Mouse (Mus musculus) kidney, adult 18-20 months (tissue): Measurements from ENCODE around the gene Zfp68.
"Not testable (repeated sequence)": the region's sequence is repeated elsewhere in the genome, so short reads cannot be mapped to it uniquely, and the experiment has no call there.

Experiments
- DNase-seq: peaks from one replicate; pipeline ENCODE4 v3.0.0; 2021

Gene Zfp68

DNA sequence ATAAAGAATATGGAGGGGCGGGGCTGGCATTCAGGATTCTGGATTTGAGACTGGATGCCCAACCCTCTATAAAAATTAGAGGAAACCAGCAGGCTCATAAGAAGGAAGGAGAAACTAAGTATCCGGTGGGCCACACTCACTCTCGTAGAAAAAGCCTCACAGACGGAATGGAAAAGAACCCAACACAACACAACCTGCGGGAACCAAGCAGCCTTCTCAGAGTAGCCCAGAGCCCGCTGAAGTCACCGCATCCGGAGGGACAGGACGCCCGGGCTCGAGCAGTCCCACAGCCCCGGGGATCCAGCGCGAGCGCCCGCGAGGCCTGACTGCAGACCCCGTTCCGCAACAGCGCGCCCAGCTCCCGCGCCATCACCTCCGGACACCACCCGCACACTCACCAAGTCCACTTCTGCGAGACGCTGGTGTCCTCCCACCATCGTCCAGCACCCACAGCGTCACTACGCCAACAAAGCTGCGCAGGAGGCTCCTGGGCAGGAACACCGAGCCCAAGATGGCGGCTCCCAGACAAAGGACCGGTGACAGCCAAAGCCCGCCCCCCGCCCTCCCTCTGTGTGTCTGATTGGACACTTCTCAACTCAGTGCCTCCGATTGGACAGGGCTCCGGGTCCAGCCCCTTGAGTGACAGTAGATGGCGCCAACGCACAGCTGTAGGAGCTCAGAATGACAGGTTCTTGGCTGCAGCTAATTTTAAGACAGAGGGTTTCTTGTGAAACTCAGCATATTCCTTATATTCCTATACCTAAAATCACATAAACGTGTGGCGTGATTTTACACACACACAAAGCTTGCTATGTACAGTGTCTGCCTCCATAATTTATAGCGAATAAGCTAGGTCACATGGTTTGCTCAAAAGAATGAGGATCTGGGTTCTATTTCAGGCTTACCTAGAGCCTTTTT is at the start of gene Zfp68:
Gene Zfp68, minus strand, starts transcription at position 551 of the 918 bp plus-strand sequence.
- peak; percentile 91 for DNase-seq

DNA sequence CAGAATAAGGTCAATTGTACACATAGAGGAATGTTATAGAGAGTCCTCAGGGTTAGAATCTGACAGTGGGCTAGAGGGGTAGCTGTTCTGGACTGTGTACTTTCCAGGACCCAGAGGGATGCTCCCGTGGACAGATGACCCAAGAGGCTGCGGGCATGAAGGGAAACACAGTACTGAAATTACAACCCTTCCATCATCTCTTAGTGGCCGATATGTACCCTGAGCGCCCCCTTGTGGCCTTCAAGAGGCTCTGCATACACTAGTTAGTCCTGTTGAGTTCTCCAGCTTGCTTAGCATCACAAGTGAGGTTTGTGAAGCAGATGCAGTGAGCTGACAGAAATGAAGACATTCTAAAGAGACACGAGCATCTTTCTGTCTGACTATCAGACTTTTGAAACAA is 39.4 kb upstream of the Zfp68 start:
- DNase-seq: peak; percentile 45

DNA sequence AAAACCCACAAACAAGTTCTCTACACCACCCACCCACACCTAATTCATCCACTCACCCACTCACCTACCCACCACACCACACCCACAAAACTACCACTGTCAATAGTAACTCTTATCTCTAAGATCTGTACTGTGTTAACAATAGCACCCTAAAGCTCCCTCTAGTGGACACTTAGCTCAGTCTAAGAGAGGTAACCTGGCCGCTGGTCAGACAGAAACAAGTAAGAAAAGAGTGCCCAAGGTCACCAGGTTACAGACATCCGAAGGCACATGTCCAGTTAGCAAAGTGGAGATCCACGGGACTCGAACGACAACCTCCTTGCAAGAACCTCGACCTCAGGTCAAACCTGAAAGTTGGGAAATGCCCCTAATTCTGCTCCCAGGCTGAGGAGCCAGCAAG is 38.3 kb upstream of the Zfp68 start:
- DNase-seq: peak; percentile 51

DNA sequence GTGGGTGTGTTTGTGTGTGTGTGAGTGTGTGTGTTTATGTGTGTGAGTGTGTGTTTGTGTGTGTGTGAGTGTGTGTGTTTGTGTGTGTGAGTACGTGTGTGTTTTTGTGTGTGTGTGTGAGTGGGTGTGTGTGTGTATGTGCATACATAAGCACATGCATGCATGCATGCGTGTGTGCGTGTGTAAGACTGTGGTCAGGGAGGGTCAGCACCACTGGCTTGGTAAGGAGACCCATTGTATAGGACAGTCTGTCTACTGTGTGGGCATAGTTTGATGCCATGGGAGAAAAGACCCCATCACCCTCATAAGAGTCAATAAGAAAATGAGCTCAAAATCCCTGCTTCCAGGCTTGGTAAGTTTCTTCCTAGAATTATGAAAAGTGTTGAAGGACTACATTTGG is 37.8 kb upstream of the Zfp68 start:
- DNase-seq: no peak

DNA sequence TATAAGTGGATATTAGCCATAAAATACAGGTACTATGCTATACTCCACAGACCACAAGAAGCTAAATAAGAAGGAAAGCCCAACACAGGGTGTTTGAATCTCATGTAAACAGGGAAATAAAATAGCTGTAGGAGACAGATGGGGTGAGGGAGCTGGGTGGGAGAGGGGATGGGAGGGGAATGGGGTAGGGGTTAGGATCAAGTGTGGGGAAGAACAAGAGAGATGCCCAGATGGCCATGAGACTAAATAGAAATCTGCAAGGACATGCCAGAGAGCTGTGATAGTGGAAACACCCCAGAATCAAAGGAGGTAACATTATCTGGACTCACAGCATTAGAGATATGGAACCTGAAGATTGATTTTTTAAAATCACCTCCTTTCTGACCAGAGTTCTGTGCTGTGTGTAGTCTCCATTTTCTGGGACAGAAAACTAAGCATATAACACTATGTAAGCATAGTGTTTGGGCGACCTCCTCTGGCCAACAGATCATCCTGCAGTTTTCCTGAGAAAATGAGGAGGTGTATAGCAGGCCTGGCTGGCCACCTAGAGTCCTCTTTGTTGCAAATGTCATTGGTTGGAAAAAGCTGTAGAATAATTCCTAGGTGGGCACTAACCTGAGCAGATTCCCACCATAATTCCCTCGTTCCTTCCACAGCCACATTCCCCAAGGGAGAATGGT is 37.1 kb upstream of the Zfp68 start:
- DNase-seq: peak; percentile 54

DNA sequence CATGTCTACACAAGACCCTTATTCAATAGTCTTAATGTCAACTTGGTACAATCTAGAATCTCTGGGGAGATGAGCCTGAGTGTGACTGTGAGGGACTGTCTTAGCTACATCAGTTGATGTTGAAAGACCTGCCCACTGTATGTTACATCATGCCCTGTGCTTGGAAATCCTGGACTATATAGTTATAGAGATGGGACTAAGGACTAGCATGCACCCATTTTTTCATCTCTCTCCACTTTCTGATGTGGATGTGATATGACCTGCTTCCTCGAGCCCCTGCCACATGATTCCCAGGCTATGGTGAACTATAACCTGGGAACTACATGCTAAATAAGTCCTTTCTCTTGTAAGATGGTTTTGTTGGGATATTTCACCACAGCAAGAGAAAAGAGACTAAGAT is 33.4 kb upstream of the Zfp68 start:
- DNase-seq: no peak

DNA sequence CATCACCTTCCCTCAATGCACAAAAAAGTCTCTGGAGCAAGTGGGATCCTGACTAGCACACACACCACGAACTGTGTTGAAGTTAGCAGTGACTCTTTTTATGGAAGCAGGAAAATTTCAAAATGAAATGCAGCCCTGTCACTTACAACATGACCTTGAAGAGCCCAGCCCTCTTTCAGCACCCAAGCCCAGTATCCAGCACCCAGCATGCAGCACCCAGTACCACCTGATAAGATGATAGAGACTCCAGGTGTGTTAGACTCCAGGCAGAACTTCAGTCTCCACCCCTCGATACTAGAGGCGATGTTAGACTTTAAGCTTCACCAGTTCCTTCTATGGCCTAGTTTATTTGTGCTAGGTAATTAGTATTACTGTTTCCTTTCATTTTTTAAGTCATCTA is 22.2 kb upstream of the Zfp68 start:
- DNase-seq: no peak

DNA sequence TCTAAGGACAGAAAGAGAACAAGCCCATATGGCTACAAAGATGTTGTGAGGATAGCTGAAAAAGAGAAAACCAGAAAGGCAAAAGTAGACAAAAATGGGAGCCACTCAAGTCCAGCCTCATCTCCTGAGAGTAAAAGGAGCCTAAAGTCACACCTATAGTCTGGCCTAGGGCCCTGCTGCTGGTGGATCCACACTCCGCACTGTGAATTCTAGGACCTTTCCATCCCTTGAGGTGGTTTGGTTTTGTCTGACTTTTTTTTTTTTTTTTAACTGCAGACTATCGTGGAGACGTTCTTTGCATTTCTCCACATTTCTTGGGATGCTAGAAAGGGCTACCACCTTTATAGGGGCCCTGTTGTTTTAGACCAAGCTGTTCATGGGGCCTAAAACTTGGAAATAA is 21.5 kb upstream of the Zfp68 start:
- DNase-seq: no peak

DNA sequence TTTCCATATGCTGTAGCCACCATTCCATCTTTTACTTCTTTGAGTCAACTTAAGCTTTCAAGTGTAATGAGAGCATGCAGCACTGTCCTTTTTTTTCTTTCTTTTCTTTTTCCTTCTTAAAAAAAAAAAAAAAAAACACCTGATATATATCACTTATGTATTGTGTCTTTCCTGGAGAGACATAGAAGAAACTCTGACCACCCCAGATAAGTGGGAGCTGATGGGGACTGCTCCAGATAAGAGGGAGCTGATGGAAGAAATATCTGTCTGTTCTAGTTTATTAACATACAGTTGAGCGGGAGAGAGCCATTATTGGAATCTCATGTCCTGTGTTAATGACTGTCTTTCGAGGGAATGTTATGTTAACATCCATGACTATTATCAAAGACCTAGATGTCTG is 16.9 kb upstream of the Zfp68 start:
- no peak for DNase-seq

DNA sequence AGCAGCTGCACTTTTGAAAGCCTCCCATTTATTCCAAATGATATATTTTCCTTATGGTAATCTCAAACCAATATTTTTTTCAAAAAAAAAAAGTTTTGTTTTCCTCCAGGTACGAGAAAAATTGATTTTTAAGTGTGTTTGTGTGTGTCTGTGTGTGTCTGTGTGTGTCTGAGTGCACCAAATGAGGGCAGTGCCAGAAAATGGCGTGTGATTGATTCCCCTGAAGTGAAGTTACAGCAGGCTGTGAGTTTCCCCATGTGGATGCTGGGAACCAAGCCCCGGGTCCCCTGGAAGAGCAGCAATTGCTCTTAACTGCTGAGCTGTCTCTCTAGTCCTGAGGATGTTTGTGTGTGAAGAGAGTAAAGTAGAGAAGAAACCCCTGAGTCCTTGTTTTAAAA is 3.9 kb upstream of the Zfp68 start:
- no peak for DNase-seq

DNA sequence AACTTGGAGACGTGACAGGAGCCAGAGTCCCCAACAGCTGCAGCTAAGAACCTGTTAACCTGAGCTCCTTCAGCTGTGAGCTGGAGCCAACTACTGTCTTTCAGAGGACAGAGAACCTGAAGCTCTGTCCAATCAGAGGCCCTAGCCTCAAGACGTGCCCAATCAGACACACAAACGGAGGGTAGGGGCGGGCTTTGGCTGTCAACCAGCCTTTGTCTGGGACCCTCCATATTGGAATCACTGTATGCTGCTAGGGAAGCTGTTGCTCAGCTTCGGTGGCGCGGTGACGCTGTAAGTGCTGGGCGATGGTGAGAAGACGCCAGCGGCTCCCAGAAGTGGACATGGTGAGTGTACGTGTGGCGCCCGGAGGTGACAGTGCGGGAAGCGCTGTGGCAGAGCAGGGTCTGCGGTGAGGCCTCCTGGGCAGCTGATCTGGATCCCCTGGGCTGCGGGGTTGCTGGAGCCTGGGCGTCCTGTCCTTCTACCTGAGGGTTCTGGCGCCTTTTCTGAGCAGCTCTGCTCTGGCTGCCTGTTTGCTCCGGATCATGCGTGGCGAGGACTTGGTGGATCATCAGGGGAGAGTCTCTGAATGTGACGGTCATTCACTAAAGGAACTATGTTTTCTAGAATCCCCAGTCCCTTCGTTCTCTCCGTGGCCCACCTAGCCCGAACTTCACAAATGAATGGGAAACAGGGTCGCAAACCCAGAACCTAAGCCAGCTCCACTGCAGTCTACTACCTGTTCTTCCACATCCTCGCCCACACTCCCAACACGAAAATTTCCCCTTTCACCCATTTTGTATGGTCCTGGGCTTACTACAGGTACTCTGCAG is 3.3 kb upstream of the Zfp68 start, which contains the start of gene A430033K04Rik:
Gene A430033K04Rik, plus strand, starts transcription at position 215 of the 833 bp plus-strand sequence.
- DNase-seq: peak; percentile 96

DNA sequence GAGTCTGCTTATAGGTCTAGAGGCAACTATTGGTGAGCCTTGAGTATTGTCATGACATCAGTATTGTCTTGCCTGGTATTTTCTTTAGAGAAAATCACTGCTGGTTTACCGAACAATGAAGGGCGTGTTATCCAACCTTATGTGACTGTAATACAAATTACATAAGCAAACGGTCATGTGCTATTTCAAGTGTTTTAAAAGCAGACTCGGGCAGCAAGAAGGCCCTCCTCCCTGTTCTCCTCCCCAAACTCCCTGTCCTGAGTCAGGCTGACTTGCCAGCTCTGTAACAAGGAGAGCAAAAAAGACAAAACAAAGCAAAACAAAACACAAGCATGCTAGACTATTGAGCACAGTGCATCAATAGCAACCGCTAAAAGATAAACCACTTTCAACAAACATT is 1.3 kb upstream of the Zfp68 start:
- no peak for DNase-seq

DNA sequence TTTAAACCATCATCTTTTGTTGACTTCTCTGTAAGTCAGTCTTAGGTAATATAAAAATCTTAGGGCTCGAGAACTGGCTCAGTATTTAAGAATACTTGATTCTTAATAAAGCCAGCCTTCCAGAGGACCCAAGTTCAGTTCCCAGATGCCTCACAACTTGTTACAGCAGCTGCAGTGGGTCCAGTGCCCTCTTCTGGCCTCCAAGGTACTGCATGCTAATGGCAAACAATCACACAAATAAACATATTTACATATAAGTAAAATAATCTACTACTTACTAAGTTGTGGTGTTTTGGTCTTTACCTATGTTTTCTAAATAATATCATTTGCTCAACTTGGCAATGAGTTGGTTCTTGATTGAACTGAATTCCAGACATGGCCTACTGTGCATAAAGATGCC is 1.2 kb downstream of the Zfp68 start:
- DNase-seq: no peak

DNA sequence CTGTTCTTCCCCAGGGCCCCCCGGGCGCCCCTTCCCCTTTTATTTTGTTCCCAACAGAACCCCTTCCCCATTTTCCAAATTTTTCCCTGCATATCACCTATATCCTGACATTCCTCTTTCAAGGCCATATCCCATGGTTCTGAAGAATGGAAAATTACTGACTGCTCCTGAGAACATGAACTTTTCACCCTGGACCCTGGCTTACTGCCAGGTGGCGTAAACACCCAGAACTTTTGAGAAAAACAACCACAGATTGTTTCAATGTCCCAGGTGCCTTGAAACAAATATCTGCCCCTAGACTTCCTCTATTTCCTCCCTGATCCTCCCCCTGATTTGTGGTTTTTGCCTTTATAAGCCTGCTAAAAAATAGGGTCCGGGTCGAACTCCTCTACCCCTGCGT is 32.2 kb downstream of the Zfp68 start:
- DNase-seq: peak; percentile 14

DNA sequence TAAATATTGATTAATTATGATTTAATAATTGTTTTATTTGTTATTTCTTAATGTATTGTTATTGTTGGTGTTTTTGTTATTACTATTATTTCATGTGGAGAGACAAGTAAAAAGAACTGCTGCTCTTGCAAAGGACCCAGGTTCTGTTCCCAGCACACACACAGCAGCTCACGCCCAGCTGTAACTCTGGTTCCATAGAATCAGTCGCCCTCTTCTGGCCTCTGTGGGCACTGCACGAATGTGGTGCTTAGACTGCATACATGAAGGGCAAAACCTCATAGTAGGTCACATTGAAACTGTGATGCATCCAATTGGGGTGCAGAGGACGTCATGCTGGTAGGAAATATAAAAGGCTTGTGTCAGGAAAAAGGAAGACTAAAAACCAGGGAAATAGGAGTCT is 47.9 kb downstream of the Zfp68 start:
- peak; percentile 14 for DNase-seq

DNA sequence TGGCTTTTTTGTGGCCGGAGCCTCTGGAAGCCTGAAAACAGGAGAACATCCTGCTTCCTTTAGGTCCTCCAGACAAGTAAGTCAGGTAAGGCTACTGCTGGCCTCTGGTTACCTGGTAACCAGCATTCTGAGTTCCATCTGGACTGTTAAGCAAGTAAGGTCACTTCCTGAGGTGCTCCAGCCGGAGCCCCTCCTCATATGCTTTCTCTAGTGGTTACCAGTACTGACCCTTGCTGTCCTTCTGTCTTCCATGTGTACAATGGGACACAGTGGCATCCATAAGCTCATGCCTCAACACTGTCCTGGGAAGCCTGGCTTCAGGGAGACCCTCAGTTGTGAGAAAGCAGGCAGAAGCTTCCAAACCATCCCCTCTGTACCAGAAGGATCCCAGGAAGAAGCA is 54.9 kb downstream of the Zfp68 start, which contains the start of gene 1700123K08Rik:
Gene 1700123K08Rik, minus strand, starts transcription at position 101 of the 400 bp plus-strand sequence.
- DNase-seq: not testable (repeated sequence)
